Mouse (Mus musculus): ENCODE results near the gene Ppp1r17.

DNA sequence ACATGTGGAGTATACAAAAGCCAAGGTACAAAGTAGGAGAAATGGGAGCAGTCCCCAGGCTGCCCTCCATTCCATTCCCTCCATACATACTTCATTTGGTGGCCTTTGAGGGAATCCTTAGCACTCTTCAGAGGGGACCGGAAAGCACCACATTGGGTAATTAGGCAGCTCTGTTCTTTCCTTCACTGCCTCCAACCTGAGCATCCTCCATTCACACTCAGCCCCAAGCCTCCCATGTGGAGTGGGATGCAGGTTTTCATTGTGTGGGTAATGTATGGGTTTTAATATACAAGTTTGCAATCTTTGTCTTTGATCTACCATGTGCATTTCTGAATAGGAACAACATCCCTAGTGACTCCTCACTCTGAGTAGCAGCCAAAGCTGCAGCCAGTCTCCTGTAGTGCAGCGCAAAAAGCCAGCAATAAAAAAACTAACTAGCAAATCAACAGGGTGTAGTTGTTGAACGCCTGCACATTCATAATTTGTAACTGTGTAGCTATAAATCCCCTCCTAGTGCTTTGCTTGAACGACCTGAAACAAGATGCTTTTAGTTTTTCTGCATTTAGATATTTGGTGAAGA lies 22.3 kb downstream of the Ppp1r17 start:
- TF ChIP-seq GATA1 (IDR thresholded peaks at IDR 0.05; ENCODE audit: low read length) = no peak
- no peak for TF ChIP-seq TAL1 (IDR thresholded peaks at IDR 0.05; ENCODE audit: low read length)

Measured in erythroblast, embryonic 14.5 days (primary cell).